Mouse (Mus musculus) neural tube, embryonic 12.5 days (tissue): ENCODE results near the gene Epb41l3. TPM values are rescaled to one million over a fixed set of nuclear protein-coding genes. Genes with fewer than 3 reads are reported as not detected.
A peak's percentile ranks its signal among the peaks of the same experiment; 100 is the strongest.

ENCODE experiments used
- ATAC-seq: fragments of 200-750 bp; cut with Nextera tagmentation; 2 replicates; pipeline ENCODE4 v1.8.0; 2017; ENCODE audit warnings: low read depth, mild to moderate bottlenecking, moderate TSS enrichment, moderate library complexity; ENCODE audit not compliant: low FRiP score
- H3K27ac ChIP-seq: fragments of 300-500 bp; sonication (generic); 2 replicates; pipeline ENCODE4 v1.5.1; 2016
- H3K27me3 ChIP-seq: fragments of 300-500 bp; sonication (generic); replicated peaks from 2 replicates; pipeline ENCODE4 v1.6.1; 2016; ENCODE audit warnings: mild to moderate bottlenecking
- H3K36me3 ChIP-seq: fragments of 300-500 bp; sonication (generic); 2 replicates; pipeline ENCODE4 v1.6.1; 2016; ENCODE audit warnings: mild to moderate bottlenecking
- H3K4me1 ChIP-seq: fragments of 300-500 bp; sonication (generic); 2 replicates; pipeline ENCODE4 v1.6.1; 2016
- H3K4me2 ChIP-seq: fragments of 300-500 bp; sonication (generic); replicated peaks from 2 replicates; pipeline ENCODE4 v1.6.1; 2016; ENCODE audit warnings: mild to moderate bottlenecking
- H3K4me3 ChIP-seq: fragments of 300-500 bp; sonication (generic); 2 replicates; pipeline ENCODE4 v1.5.1; 2016
- H3K9ac ChIP-seq: fragments of 300-500 bp; sonication (generic); 2 replicates; pipeline ENCODE4 v1.6.1; 2016; ENCODE audit warnings: mild to moderate bottlenecking
- H3K9me3 ChIP-seq: fragments of 300-500 bp; sonication (generic); 2 replicates; pipeline ENCODE4 v1.6.1; 2016; ENCODE audit warnings: mild to moderate bottlenecking
- WGBS: fragments of 180-500 bp; shearing (Covaris S2); methylation state at CpG from one replicate; pipeline ENCODE4 v1.1.7; 2016; 5-methylcytosine and 5-hydroxymethylcytosine counted together
- polyA plus RNA-seq: library from polyadenylated mRNA; unstranded; fragments of >200 nt; fragmentation: Nextera tagmentation; extraction: Ambion mirVana; gene quantifications from 2 replicates; pipeline ENCODE4 v1.2.1, GENCODE M21; 2016

The Epb41l3 gene
- polyA plus RNA-seq, 1 experiment from 2014 or later = 117 TPM

- Histone ChIP-seq H3K27ac (no peak overlapping the region), H3K27me3 (no peaks in the 10 kb centered on the region), H3K9ac (no peak overlapping the region), H3K36me3 (no peaks in the 10 kb centered on the region), H3K4me1 (no peaks in the 10 kb centered on the region), H3K4me3 (no peak overlapping the region), H3K9me3 (no peaks in the 10 kb centered on the region), H3K4me2 (no peak overlapping the region)
- no peak for ATAC-seq
- 88% methylated on average over 6 of the region's 6 CpGs for WGBS
Observed at GRCm38 (mm10) chr17:69199827-69200226, 124.3 kb downstream of the Epb41l3 start.

GRCm38 (mm10) chr17:69200936-69201335 is 125.5 kb downstream of the Epb41l3 start:
- ATAC-seq = no peak
- 95% methylated on average over 8 of the region's 8 CpGs for WGBS
- Histone ChIP-seq H3K36me3 (no peaks in the 10 kb centered on the region), H3K9ac (no peak overlapping the region), H3K4me3 (no peak overlapping the region), H3K27ac (no peak overlapping the region), H3K4me2 (no peak overlapping the region), H3K4me1 (no peaks in the 10 kb centered on the region), H3K9me3 (no peaks in the 10 kb centered on the region), H3K27me3 (no peaks in the 10 kb centered on the region)

- no peak overlapping the region for H3K4me3 ChIP-seq
- H3K4me2 ChIP-seq = no peak overlapping the region
- no peak overlapping the region for H3K27ac ChIP-seq
- no peak for ATAC-seq
- peaks cover 10% of the 10 kb centered on the region for H3K4me1 ChIP-seq
- no peaks in the 10 kb centered on the region for H3K27me3 ChIP-seq
- H3K36me3 ChIP-seq = no peaks in the 10 kb centered on the region
- no peaks in the 10 kb centered on the region for H3K9me3 ChIP-seq
- no peak overlapping the region for H3K9ac ChIP-seq
- WGBS = 88% methylated on average over 5 of the region's 5 CpGs
Observed at GRCm38 (mm10) chr17:69205282-69205999, 130.0 kb downstream of the Epb41l3 start.

GRCm38 (mm10) chr17:69207562-69208312 is 132.3 kb downstream of the Epb41l3 start:
- Histone ChIP-seq H3K4me3 (no peak overlapping the region), H3K27ac (no peak overlapping the region)

GRCm38 (mm10) chr17:69211065-69211464 is 135.6 kb downstream of the Epb41l3 start:
- Histone ChIP-seq H3K27ac (no peak overlapping the region), H3K9ac (no peak overlapping the region), H3K4me1 (peaks cover 10% of the 10 kb centered on the region), H3K4me2 (no peak overlapping the region), H3K4me3 (no peak overlapping the region), H3K36me3 (0 out of 2 replicates have a peak, but pooled peaks cover 4% of the 10 kb centered on the region), H3K27me3 (no peaks in the 10 kb centered on the region), H3K9me3 (no peaks in the 10 kb centered on the region)
- ATAC-seq = no peak

More at GRCm38 (mm10) chr17:69207562-69208312, 132.3 kb downstream of the Epb41l3 start:
- H3K9me3 ChIP-seq = no peaks in the 10 kb centered on the region
- ATAC-seq = peak; percentile 74; the same call in 1 of the 2 replicates
- H3K4me1 ChIP-seq = peaks cover 10% of the 10 kb centered on the region
- H3K4me2 ChIP-seq = 0 out of 2 replicates have a peak overlapping the region, but pooled peaks have one; percentile 28
- 28% methylated on average over 15 of the region's 15 CpGs for WGBS
- 0 out of 2 replicates have a peak, but pooled peaks cover 4% of the 10 kb centered on the region for H3K36me3 ChIP-seq
- H3K9ac ChIP-seq = 0 out of 2 replicates have a peak overlapping the region, but pooled peaks have one; percentile 8
- no peaks in the 10 kb centered on the region for H3K27me3 ChIP-seq

- H3K4me1 ChIP-seq = no peaks in the 10 kb centered on the region
- no peak overlapping the region for H3K9ac ChIP-seq
- no peaks in the 10 kb centered on the region for H3K27me3 ChIP-seq
- no peak for ATAC-seq
- H3K9me3 ChIP-seq = no peaks in the 10 kb centered on the region
- WGBS = 92% methylated on average over 3 of the region's 3 CpGs
- 0 out of 2 replicates have a peak, but pooled peaks cover under 1% of the 10 kb centered on the region for H3K36me3 ChIP-seq
- no peak overlapping the region for H3K27ac ChIP-seq
- H3K4me3 ChIP-seq = no peak overlapping the region
- H3K4me2 ChIP-seq = no peak overlapping the region
Observed at GRCm38 (mm10) chr17:69216120-69216519, 140.6 kb downstream of the Epb41l3 start.

- H3K27ac ChIP-seq = no peak overlapping the region
- H3K4me3 ChIP-seq = no peak overlapping the region
- no peak for ATAC-seq
- H3K27me3 ChIP-seq = no peaks in the 10 kb centered on the region
- 82% methylated on average over 7 of the region's 7 CpGs for WGBS
- H3K9me3 ChIP-seq = no peaks in the 10 kb centered on the region
- H3K9ac ChIP-seq = no peak overlapping the region
- H3K4me2 ChIP-seq = no peak overlapping the region
- no peaks in the 10 kb centered on the region for H3K36me3 ChIP-seq
- H3K4me1 ChIP-seq = 0 out of 2 replicates have a peak, but pooled peaks cover 7% of the 10 kb centered on the region
Observed at GRCm38 (mm10) chr17:69220849-69221248, 145.4 kb downstream of the Epb41l3 start.

- Histone ChIP-seq H3K9ac (no peak overlapping the region), H3K9me3 (no peaks in the 10 kb centered on the region), H3K4me2 (no peak overlapping the region), H3K4me3 (no peak overlapping the region), H3K27me3 (no peaks in the 10 kb centered on the region), H3K36me3 (no peaks in the 10 kb centered on the region), H3K4me1 (peaks cover 7% of the 10 kb centered on the region; the same call in 1 of the 2 replicates), H3K27ac (no peak overlapping the region)
- WGBS = 67% methylated on average over 6 of the region's 6 CpGs
- ATAC-seq = no peak
Observed at GRCm38 (mm10) chr17:69221377-69221776, 145.9 kb downstream of the Epb41l3 start.

- WGBS = 36% methylated on average over 10 of the region's 10 CpGs
- H3K36me3 ChIP-seq = no peaks in the 10 kb centered on the region
- no peak overlapping the region for H3K4me3 ChIP-seq
- H3K9ac ChIP-seq = no peak overlapping the region
- no peak for ATAC-seq
- no peaks in the 10 kb centered on the region for H3K9me3 ChIP-seq
- no peaks in the 10 kb centered on the region for H3K27me3 ChIP-seq
- no peak overlapping the region for H3K27ac ChIP-seq
- H3K4me2 ChIP-seq = no peak overlapping the region
- H3K4me1 ChIP-seq = peaks cover 14% of the 10 kb centered on the region; the same call in 1 of the 2 replicates
Observed at GRCm38 (mm10) chr17:69221966-69222692, 146.6 kb downstream of the Epb41l3 start.

- no peak for ATAC-seq
- Histone ChIP-seq H3K4me2 (no peak overlapping the region), H3K36me3 (no peaks in the 10 kb centered on the region), H3K27ac (no peak overlapping the region), H3K9me3 (no peaks in the 10 kb centered on the region), H3K4me1 (peaks cover 26% of the 10 kb centered on the region), H3K4me3 (no peak overlapping the region), H3K27me3 (no peaks in the 10 kb centered on the region), H3K9ac (no peak overlapping the region)
- 85% methylated on average over 7 of the region's 7 CpGs for WGBS
Observed at GRCm38 (mm10) chr17:69225996-69226395, 150.5 kb downstream of the Epb41l3 start.

GRCm38 (mm10) chr17:69227426-69228014 is 152.0 kb downstream of the Epb41l3 start:
- H3K9ac ChIP-seq = no peak overlapping the region
- peaks cover 23% of the 10 kb centered on the region for H3K4me1 ChIP-seq
- 52% methylated on average over 9 of the region's 9 CpGs for WGBS
- no peak overlapping the region for H3K27ac ChIP-seq
- no peak overlapping the region for H3K4me2 ChIP-seq
- no peak overlapping the region for H3K4me3 ChIP-seq
- no peaks in the 10 kb centered on the region for H3K36me3 ChIP-seq
- no peaks in the 10 kb centered on the region for H3K27me3 ChIP-seq
- H3K9me3 ChIP-seq = no peaks in the 10 kb centered on the region
- ATAC-seq = 0 out of 2 replicates have a peak, but pooled peaks have one; percentile 14
